Mouse (Mus musculus): ENCODE results near the gene Fam214b. TPM values are rescaled to one million over a fixed set of nuclear protein-coding genes. Genes with fewer than 3 reads are reported as not detected.

Fam214b gene
- polyA plus RNA-seq, 1 experiment from 2014 or later = 40.3 TPM

- Histone ChIP-seq H3K4me2 (no peak overlapping the region), H3K9ac (no peak overlapping the region), H3K27me3 (no peaks in the 10 kb centered on the region), H3K27ac (no peak overlapping the region), H3K4me1 (peaks cover 46% of the 10 kb centered on the region), H3K9me3 (no peaks in the 10 kb centered on the region), H3K36me3 (replicated peaks) (peaks cover 42% of the 10 kb centered on the region), H3K4me3 (replicated peaks) (no peak overlapping the region)
- ATAC-seq (ENCODE audit: low FRiP score) = no peak
- WGBS = 92% methylated on average over 9 of the region's 10 CpGs
Observed at GRCm38 (mm10) chr4:43036356-43036755, 9.7 kb downstream of the Fam214b start.

- WGBS = 85% methylated on average over 6 of the region's 6 CpGs
- H3K4me2 ChIP-seq = no peak overlapping the region
- ATAC-seq (ENCODE audit: low FRiP score) = no peak
Observed at GRCm38 (mm10) chr4:43035851-43036250, 10.2 kb downstream of the Fam214b start.

GRCm38 (mm10) chr4:43033481-43033880 is 12.5 kb downstream of the Fam214b start:
- no peak for ATAC-seq (ENCODE audit: low FRiP score)
- no peak overlapping the region for H3K9ac ChIP-seq
- H3K4me2 ChIP-seq = no peak overlapping the region
- peaks cover 41% of the 10 kb centered on the region for H3K4me1 ChIP-seq
- no peaks in the 10 kb centered on the region for H3K27me3 ChIP-seq
- no peaks in the 10 kb centered on the region for H3K9me3 ChIP-seq
- no peak overlapping the region for H3K27ac ChIP-seq
- 85% methylated on average over 14 of the region's 14 CpGs for WGBS
- no peak overlapping the region for H3K4me3 ChIP-seq (replicated peaks)
- H3K36me3 ChIP-seq (replicated peaks) = peaks cover 57% of the 10 kb centered on the region

More at GRCm38 (mm10) chr4:43035851-43036250, 10.2 kb downstream of the Fam214b start:
- Histone ChIP-seq H3K9ac (no peak overlapping the region), H3K36me3 (replicated peaks) (peaks cover 42% of the 10 kb centered on the region), H3K9me3 (no peaks in the 10 kb centered on the region), H3K27ac (no peak overlapping the region), H3K4me3 (replicated peaks) (no peak overlapping the region), H3K4me1 (peaks cover 43% of the 10 kb centered on the region), H3K27me3 (no peaks in the 10 kb centered on the region)

GRCm38 (mm10) chr4:43032501-43032900 is 13.5 kb downstream of the Fam214b start:
- WGBS = 86% methylated on average over 1 of the region's 1 CpGs
- Histone ChIP-seq H3K4me1 (peaks cover 32% of the 10 kb centered on the region), H3K27me3 (no peaks in the 10 kb centered on the region), H3K9ac (no peak overlapping the region), H3K36me3 (replicated peaks) (peaks cover 67% of the 10 kb centered on the region), H3K9me3 (no peaks in the 10 kb centered on the region), H3K27ac (peak overlapping the region; percentile 95), H3K4me2 (no peak overlapping the region), H3K4me3 (replicated peaks) (no peak overlapping the region)
- ATAC-seq (ENCODE audit: low FRiP score) = no peak

- Histone ChIP-seq H3K9me3 (no peaks in the 10 kb centered on the region), H3K27me3 (no peaks in the 10 kb centered on the region), H3K4me1 (peaks cover 29% of the 10 kb centered on the region), H3K27ac (peak within 1 kb of the TSS; percentile 95), H3K4me3 (replicated peaks) (peak within 1 kb of the TSS; percentile 76), H3K36me3 (replicated peaks) (peaks cover 67% of the 10 kb centered on the region), H3K9ac (peak within 1 kb of the TSS; percentile 92), H3K4me2 (peak within 1 kb of the TSS; percentile 76)
- under 1% methylated on average over 38 of the region's 38 CpGs for WGBS
- ATAC-seq (ENCODE audit: low FRiP score) = peak; percentile 95
Observed at GRCm38 (mm10) chr4:43031237-43031995, 14.6 kb downstream of the Fam214b start, which contains the start of gene Stoml2. Gene Stoml2, minus strand, starts transcription at chr4:43031710.

- peak; percentile 55 for ATAC-seq (ENCODE audit: low FRiP score)
- WGBS = 2% methylated on average over 28 of the region's 28 CpGs
- Histone ChIP-seq H3K27ac (peak overlapping the region; percentile 95), H3K9me3 (no peaks in the 10 kb centered on the region), H3K36me3 (replicated peaks) (peaks cover 61% of the 10 kb centered on the region), H3K4me3 (replicated peaks) (peak overlapping the region; percentile 76), H3K4me2 (peak overlapping the region; percentile 76), H3K4me1 (peaks cover 29% of the 10 kb centered on the region), H3K9ac (peak overlapping the region; percentile 92), H3K27me3 (no peaks in the 10 kb centered on the region)
Observed at GRCm38 (mm10) chr4:43030780-43031230, 15.2 kb downstream of the Fam214b start.

GRCm38 (mm10) chr4:43030352-43030751 is 15.7 kb downstream of the Fam214b start:
- Histone ChIP-seq H3K4me2 (peak overlapping the region; percentile 76), H3K9ac (peak overlapping the region; percentile 92), H3K27me3 (no peaks in the 10 kb centered on the region), H3K4me3 (replicated peaks) (peak overlapping the region; percentile 76), H3K27ac (peak overlapping the region; percentile 95), H3K36me3 (replicated peaks) (peaks cover 57% of the 10 kb centered on the region), H3K9me3 (no peaks in the 10 kb centered on the region), H3K4me1 (peaks cover 29% of the 10 kb centered on the region)
- no peak for ATAC-seq (ENCODE audit: low FRiP score)
- WGBS = 85% methylated on average over 9 of the region's 9 CpGs

GRCm38 (mm10) chr4:43029749-43030148 is 16.3 kb downstream of the Fam214b start:
- Histone ChIP-seq H3K36me3 (replicated peaks) (peaks cover 51% of the 10 kb centered on the region), H3K4me1 (peaks cover 35% of the 10 kb centered on the region), H3K4me2 (peak overlapping the region; percentile 76; the same call in 1 of the 2 replicates), H3K9me3 (no peaks in the 10 kb centered on the region), H3K4me3 (replicated peaks) (no peak overlapping the region), H3K9ac (peak overlapping the region; percentile 92; the same call in 1 of the 2 replicates), H3K27ac (no peak overlapping the region), H3K27me3 (no peaks in the 10 kb centered on the region)
- 97% methylated on average over 9 of the region's 9 CpGs for WGBS
- no peak for ATAC-seq (ENCODE audit: low FRiP score)

GRCm38 (mm10) chr4:43029121-43029520 is 16.9 kb downstream of the Fam214b start:
- no peak overlapping the region for H3K27ac ChIP-seq
- no peak for ATAC-seq (ENCODE audit: low FRiP score)
- H3K36me3 ChIP-seq (replicated peaks) = peaks cover 44% of the 10 kb centered on the region
- no peaks in the 10 kb centered on the region for H3K9me3 ChIP-seq
- WGBS = 94% methylated on average over 7 of the region's 7 CpGs
- no peaks in the 10 kb centered on the region for H3K27me3 ChIP-seq
- no peak overlapping the region for H3K4me2 ChIP-seq
- no peak overlapping the region for H3K9ac ChIP-seq
- H3K4me1 ChIP-seq = peaks cover 41% of the 10 kb centered on the region
- no peak overlapping the region for H3K4me3 ChIP-seq (replicated peaks)

- Histone ChIP-seq H3K27ac (peak within 1 kb of the TSS; percentile 89), H3K9me3 (no peaks in the 10 kb centered on the region), H3K27me3 (no peaks in the 10 kb centered on the region), H3K36me3 (replicated peaks) (peaks cover 71% of the 10 kb centered on the region), H3K4me2 (peak within 1 kb of the TSS; percentile 71), H3K4me1 (peaks cover 27% of the 10 kb centered on the region), H3K9ac (peak within 1 kb of the TSS; percentile 62), H3K4me3 (replicated peaks) (peak within 1 kb of the TSS; percentile 58)
- WGBS = 9% methylated on average over 42 of the region's 42 CpGs
- peak; percentile 91 for ATAC-seq (ENCODE audit: low FRiP score)
Observed at GRCm38 (mm10) chr4:43025084-43025960, 20.7 kb downstream of the Fam214b start, which contains the start of gene Pigo. Gene Pigo, minus strand, starts transcription at chr4:43025819.

- no peak for ATAC-seq (ENCODE audit: low FRiP score)
- Histone ChIP-seq H3K36me3 (replicated peaks) (peaks cover 74% of the 10 kb centered on the region), H3K9me3 (no peaks in the 10 kb centered on the region), H3K27ac (peak overlapping the region; percentile 89; the same call in 1 of the 2 replicates), H3K4me2 (peak overlapping the region; percentile 71), H3K4me1 (peaks cover 20% of the 10 kb centered on the region), H3K4me3 (replicated peaks) (peak overlapping the region; percentile 58), H3K9ac (peak overlapping the region; percentile 62), H3K27me3 (no peaks in the 10 kb centered on the region)
- WGBS = 85% methylated on average over 14 of the region's 14 CpGs
Observed at GRCm38 (mm10) chr4:43024673-43025072, 21.3 kb downstream of the Fam214b start.

- Histone ChIP-seq H3K4me2 (no peak overlapping the region), H3K4me3 (replicated peaks) (no peak overlapping the region), H3K36me3 (replicated peaks) (peaks cover 74% of the 10 kb centered on the region), H3K4me1 (peaks cover 16% of the 10 kb centered on the region), H3K27me3 (no peaks in the 10 kb centered on the region), H3K27ac (no peak overlapping the region), H3K9ac (no peak overlapping the region), H3K9me3 (no peaks in the 10 kb centered on the region)
- ATAC-seq (ENCODE audit: low FRiP score) = no peak
- 65% methylated on average over 17 of the region's 17 CpGs for WGBS
Observed at GRCm38 (mm10) chr4:43021341-43021740, 24.7 kb downstream of the Fam214b start.

Data from forebrain, embryonic 12.5 days (tissue).